Mouse (Mus musculus) hindbrain, embryonic 11.5 days (tissue): ENCODE data around the gene Sox5. TPM values are rescaled to one million over a fixed set of nuclear protein-coding genes. Genes with fewer than 3 reads are reported as not detected.

Experiments
- ATAC-seq: fragments of 200-750 bp; cut with Nextera tagmentation; 2 replicates; pipeline ENCODE4 v1.8.0; 2017; ENCODE audit warnings: mild to moderate bottlenecking, moderate TSS enrichment, moderate library complexity; ENCODE audit not compliant: low FRiP score
- DNase-seq: peaks from one replicate; pipeline ENCODE4 v3.0.0-alpha.2; 2015; ENCODE audit warnings: low spot score
- H3K27ac ChIP-seq: fragments of 300-500 bp; sonication (generic); 2 replicates; pipeline ENCODE4 v1.5.1; 2014; ENCODE audit warnings: mild to moderate bottlenecking, low read depth, low read length
- H3K27me3 ChIP-seq: fragments of 300-500 bp; sonication (generic); 2 replicates; pipeline ENCODE4 v1.6.1; 2014; ENCODE audit warnings: mild to moderate bottlenecking, low read length, moderate library complexity, mixed read lengths; ENCODE audit not compliant: control insufficient read depth, insufficient read depth
- H3K36me3 ChIP-seq: fragments of 300-500 bp; sonication (generic); 2 replicates; pipeline ENCODE4 v1.6.1; 2014; ENCODE audit warnings: mild to moderate bottlenecking, low read length, moderate library complexity, mixed read lengths; ENCODE audit not compliant: control insufficient read depth, insufficient read depth
- H3K4me1 ChIP-seq: fragments of 300-500 bp; sonication (generic); replicated peaks from 2 replicates; pipeline ENCODE4 v1.6.1; 2014; ENCODE audit warnings: low read length, mixed read lengths; ENCODE audit not compliant: control insufficient read depth, insufficient read depth
- H3K4me2 ChIP-seq: fragments of 300-500 bp; sonication (generic); replicated peaks from 2 replicates; pipeline ENCODE4 v1.6.1; 2014; ENCODE audit warnings: mild to moderate bottlenecking, low read depth, low read length
- H3K4me3 ChIP-seq: fragments of 300-500 bp; sonication (generic); 2 replicates; pipeline ENCODE4 v1.5.1; 2014; ENCODE audit warnings: low read depth, low read length
- H3K9ac ChIP-seq: fragments of 300-500 bp; sonication (generic); 2 replicates; pipeline ENCODE4 v1.6.1; 2014; ENCODE audit warnings: low read depth, low read length
- H3K9me3 ChIP-seq: fragments of 300-500 bp; sonication (generic); 2 replicates; pipeline ENCODE4 v1.6.1; 2016; ENCODE audit warnings: low read length; ENCODE audit not compliant: control insufficient read depth
- WGBS: fragments of 180-500 bp; shearing (Covaris S2); extraction: QIAGEN DNeasy Blood & Tissue Kit; methylation state at CpG from one replicate; pipeline ENCODE4 v1.1.7; 2014; 5-methylcytosine and 5-hydroxymethylcytosine counted together
- polyA plus RNA-seq: library from polyadenylated mRNA; unstranded; fragments of >200 nt; fragmentation: Nextera tagmentation; extraction: Ambion mirVana; gene quantifications from 2 replicates; pipeline ENCODE4 v1.2.1, GENCODE M21; 2014

Sox5 gene
- polyA plus RNA-seq, 1 experiment from 2014 or later = 35.0 TPM

GRCm38 (mm10) chr6:143832483-143833181 lies 949.1 kb downstream of the Sox5 start:
- Histone ChIP-seq H3K4me2 (no peak overlapping the region), H3K36me3 (no peaks in the 10 kb centered on the region), H3K4me3 (no peak overlapping the region), H3K4me1 (no peaks in the 10 kb centered on the region), H3K9ac (no peak overlapping the region), H3K27me3 (no peaks in the 10 kb centered on the region), H3K9me3 (no peaks in the 10 kb centered on the region), H3K27ac (no peak overlapping the region)
- 89% methylated on average over 12 of the region's 12 CpGs for WGBS
- DNase-seq = no peak
- no peak for ATAC-seq

DNA sequence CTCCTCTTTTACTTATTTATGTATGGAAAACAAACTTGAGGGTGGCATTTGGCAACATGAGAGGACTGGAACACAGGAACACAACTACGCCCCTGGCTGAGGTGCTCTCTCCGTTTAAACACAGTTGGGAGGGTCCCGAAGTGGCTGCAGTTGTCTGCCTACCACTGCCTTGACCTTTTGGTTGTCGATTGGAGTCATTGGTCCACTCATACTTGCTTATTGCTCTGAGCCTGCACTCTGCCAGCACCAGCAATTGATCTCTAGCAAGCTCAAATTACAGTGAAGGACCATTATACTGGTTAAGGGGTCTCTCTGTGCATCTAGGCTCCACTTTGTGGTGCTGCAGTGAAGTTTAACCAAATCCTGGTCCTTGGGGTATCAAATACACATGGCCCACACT lies 950.5 kb downstream of the Sox5 start:
- Histone ChIP-seq H3K4me1 (no peaks in the 10 kb centered on the region), H3K27ac (no peak overlapping the region), H3K27me3 (no peaks in the 10 kb centered on the region), H3K9me3 (no peaks in the 10 kb centered on the region), H3K9ac (no peak overlapping the region), H3K4me3 (no peak overlapping the region), H3K36me3 (no peaks in the 10 kb centered on the region), H3K4me2 (no peak overlapping the region)
- WGBS = 76% methylated on average over 4 of the region's 4 CpGs
- no peak for ATAC-seq
- DNase-seq = no peak

DNA sequence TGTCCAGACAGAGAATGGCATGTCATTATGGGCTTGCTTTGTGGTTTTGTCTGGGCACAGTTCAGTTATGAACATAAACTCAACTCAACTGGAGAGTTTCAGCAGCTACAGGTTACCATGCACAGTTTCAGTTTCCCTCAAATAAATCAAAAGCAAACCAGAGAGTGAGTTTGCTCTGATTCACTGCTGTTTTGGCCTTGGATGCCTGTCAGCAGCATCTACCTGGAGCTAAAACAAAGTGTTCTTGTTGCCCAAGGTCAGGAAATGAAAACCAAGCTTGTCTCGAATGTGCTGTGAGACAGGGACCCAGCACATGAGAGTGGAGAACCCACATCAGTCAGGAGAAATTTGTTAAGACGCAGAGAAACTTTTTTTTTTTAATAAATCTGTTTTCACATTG lies 951.6 kb downstream of the Sox5 start:
- ATAC-seq (no peak), DNase-seq (no peak)
- no peak overlapping the region for H3K4me2 ChIP-seq
- H3K27me3 ChIP-seq = no peaks in the 10 kb centered on the region
- H3K4me3 ChIP-seq = no peak overlapping the region
- H3K9ac ChIP-seq = no peak overlapping the region
- no peak overlapping the region for H3K27ac ChIP-seq
- H3K36me3 ChIP-seq = no peaks in the 10 kb centered on the region
- H3K9me3 ChIP-seq = no peaks in the 10 kb centered on the region
- H3K4me1 ChIP-seq = no peaks in the 10 kb centered on the region
- 88% methylated on average over 2 of the region's 2 CpGs for WGBS

DNA sequence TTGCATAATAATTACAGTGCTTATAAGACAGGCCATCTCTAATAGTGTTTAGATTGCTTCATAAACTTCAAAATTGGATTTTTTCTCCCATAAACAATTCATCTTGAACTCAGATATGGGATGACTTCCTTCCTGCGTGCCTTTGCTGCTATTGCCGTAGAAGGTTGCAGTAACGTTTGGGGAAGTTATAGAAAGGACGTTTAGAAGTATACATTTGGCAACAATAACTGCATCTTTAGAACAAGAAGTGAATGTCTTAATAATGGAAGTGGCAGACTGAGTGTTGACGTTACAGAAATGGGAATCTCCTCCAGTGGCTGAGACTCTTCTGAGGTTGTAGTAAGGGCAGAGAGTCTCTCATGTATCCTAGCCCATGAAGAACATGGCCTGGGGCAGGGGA lies 955.0 kb downstream of the Sox5 start:
- 90% methylated on average over 5 of the region's 5 CpGs for WGBS
- no peaks in the 10 kb centered on the region for H3K9me3 ChIP-seq

DNA sequence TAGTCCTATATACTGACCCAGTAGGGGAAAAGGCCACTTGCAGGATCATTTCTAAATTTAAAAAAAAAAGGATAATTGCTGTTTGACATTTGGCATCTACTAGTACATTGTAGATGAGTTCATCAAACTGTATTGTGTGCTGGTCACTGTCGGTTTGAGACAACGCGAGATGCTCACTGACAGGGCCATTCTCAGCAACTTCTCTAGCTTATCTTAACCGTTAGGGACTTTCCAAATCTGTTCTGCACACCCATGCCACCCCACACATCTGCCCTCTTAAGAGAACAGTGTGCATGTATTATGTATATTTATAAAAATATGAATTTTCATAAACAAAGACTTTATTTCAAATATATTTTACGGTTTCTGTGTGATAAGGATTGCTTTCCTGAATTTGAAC lies 955.8 kb downstream of the Sox5 start:
- Histone ChIP-seq H3K27ac (no peak overlapping the region), H3K4me1 (no peaks in the 10 kb centered on the region), H3K4me3 (no peak overlapping the region), H3K4me2 (no peak overlapping the region), H3K27me3 (no peaks in the 10 kb centered on the region), H3K36me3 (no peaks in the 10 kb centered on the region), H3K9me3 (no peaks in the 10 kb centered on the region), H3K9ac (no peak overlapping the region)
- ATAC-seq = no peak
- no peak for DNase-seq
- WGBS = 89% methylated on average over 5 of the region's 5 CpGs

More for the DNA sequence above, 955.0 kb downstream of the Sox5 start:
- Histone ChIP-seq H3K4me1 (no peaks in the 10 kb centered on the region), H3K36me3 (no peaks in the 10 kb centered on the region), H3K9ac (no peak overlapping the region), H3K4me3 (no peak overlapping the region), H3K27me3 (no peaks in the 10 kb centered on the region), H3K4me2 (no peak overlapping the region), H3K27ac (no peak overlapping the region)
- no peak for DNase-seq
- no peak for ATAC-seq

- no peaks in the 10 kb centered on the region for H3K36me3 ChIP-seq
- no peak for ATAC-seq
- no peaks in the 10 kb centered on the region for H3K4me1 ChIP-seq
- H3K4me2 ChIP-seq = no peak overlapping the region
- no peak for DNase-seq
- no peaks in the 10 kb centered on the region for H3K9me3 ChIP-seq
- no peak overlapping the region for H3K9ac ChIP-seq
- no peak overlapping the region for H3K4me3 ChIP-seq
- no peak overlapping the region for H3K27ac ChIP-seq
- no peaks in the 10 kb centered on the region for H3K27me3 ChIP-seq
- 74% methylated on average over 6 of the region's 6 CpGs for WGBS
These were observed 956.7 kb downstream of the Sox5 start for GRCm38 (mm10) chr6:143825086-143825485.

DNA sequence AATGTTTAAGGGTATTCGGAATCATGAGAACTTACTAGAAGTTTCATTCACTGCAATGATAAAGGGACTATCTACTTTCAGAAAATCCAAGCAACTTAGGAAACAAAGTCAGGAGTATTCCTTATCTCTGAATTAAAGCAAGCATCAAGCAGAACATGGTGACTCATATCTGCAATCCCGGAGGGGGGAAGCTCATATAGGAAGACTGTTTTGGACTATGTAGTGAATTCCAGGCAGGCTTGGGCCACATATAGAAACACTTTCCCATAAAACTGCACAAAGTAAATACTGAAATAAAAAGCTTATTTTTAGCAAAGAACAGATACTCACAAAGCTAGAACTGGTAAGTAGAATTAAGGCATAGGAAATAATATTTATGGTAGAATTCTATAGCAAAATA lies 993.3 kb downstream of the Sox5 start:
- WGBS = 93% methylated on average over 2 of the region's 2 CpGs
- H3K27me3 ChIP-seq = no peaks in the 10 kb centered on the region

GRCm38 (mm10) chr6:143787360-143787759 lies 994.4 kb downstream of the Sox5 start:
- no peaks in the 10 kb centered on the region for H3K36me3 ChIP-seq
- ATAC-seq (no peak), DNase-seq (no peak)
- H3K27me3 ChIP-seq = no peaks in the 10 kb centered on the region
- no peak overlapping the region for H3K27ac ChIP-seq
- no peak overlapping the region for H3K4me2 ChIP-seq
- whole genome bisulfite sequencing = 81% methylated on average over 5 of the region's 5 CpGs
- H3K4me1 ChIP-seq = no peaks in the 10 kb centered on the region
- H3K9ac ChIP-seq = no peak overlapping the region
- no peaks in the 10 kb centered on the region for H3K9me3 ChIP-seq
- H3K4me3 ChIP-seq = no peak overlapping the region

More for the DNA sequence above, 993.3 kb downstream of the Sox5 start:
- DNase-seq = no peak
- Histone ChIP-seq H3K9me3 (no peaks in the 10 kb centered on the region), H3K4me2 (no peak overlapping the region), H3K4me3 (no peak overlapping the region), H3K9ac (no peak overlapping the region), H3K36me3 (no peaks in the 10 kb centered on the region), H3K4me1 (no peaks in the 10 kb centered on the region), H3K27ac (no peak overlapping the region)
- no peak for ATAC-seq

GRCm38 (mm10) chr6:143785685-143786084 lies 996.1 kb downstream of the Sox5 start:
- Histone ChIP-seq H3K4me3 (no peak overlapping the region), H3K27ac (no peak overlapping the region), H3K36me3 (no peaks in the 10 kb centered on the region), H3K9me3 (no peaks in the 10 kb centered on the region), H3K9ac (no peak overlapping the region), H3K4me2 (no peak overlapping the region), H3K27me3 (no peaks in the 10 kb centered on the region), H3K4me1 (no peaks in the 10 kb centered on the region)
- WGBS = 85% methylated on average over 4 of the region's 4 CpGs
- ATAC-seq = no peak
- DNase-seq = no peak
